In genomic region chr5:113487879-113488278, GRCm38 (mm10) we compare ENCODE assay signal across 23 mouse cellular contexts. TPM values are rescaled to one million over a fixed set of nuclear protein-coding genes. Genes with fewer than 3 reads are reported as not detected.
"Had no signal": no experiment of that assay in that cellular context is flagged by ENCODE, and none has a peak within 500 bp of the region (broad histone marks: within the 10 kb centered on the region; RNA-seq: fewer than 3 reads in every experiment).

No protein-coding gene starts in this region.

- H3K9ac ChIP-seq: limb, embryonic 13.5 days; liver, embryonic 12.5 days; liver, embryonic 15.5 days; lung, embryonic 15.5 days; midbrain, embryonic 13.5 days; neural tube, embryonic 13.5 days; stomach, embryonic 15.5 days had no signal

- H3K9me3 ChIP-seq: limb, embryonic 10.5 days; limb, embryonic 13.5 days; liver, embryonic 12.5 days; liver, embryonic 15.5 days; lung, embryonic 15.5 days; megakaryocyte, embryonic 14.5 days; midbrain, embryonic 10.5 days; midbrain, embryonic 13.5 days; neural tube, embryonic 13.5 days; stomach, embryonic 15.5 days had no signal

- H3K4me2 ChIP-seq: limb, embryonic 13.5 days; liver, embryonic 12.5 days; liver, embryonic 15.5 days; lung, embryonic 15.5 days; midbrain, embryonic 13.5 days; neural tube, embryonic 13.5 days; stomach, embryonic 15.5 days had no signal

- DNase-seq: kidney, postnatal 25 days; layer of hippocampus, adult 9-11 months; liver; retina, postnatal 1 day; right cerebral cortex, postnatal 25 days; spleen, adult 18-20 months; thymus, adult 2 months; thymus, postnatal 14 days; thymus, postnatal 4 days had no signal

- H3K36me3 ChIP-seq: limb, embryonic 10.5 days; limb, embryonic 13.5 days; liver, embryonic 12.5 days; liver, embryonic 15.5 days; lung, embryonic 15.5 days; midbrain, embryonic 10.5 days; midbrain, embryonic 13.5 days; neural tube, embryonic 13.5 days; stomach, embryonic 15.5 days had no signal

- H3K27ac ChIP-seq: kidney, postnatal 0 days; layer of hippocampus, adult 2 months; limb, embryonic 10.5 days; limb, embryonic 13.5 days; liver, embryonic 12.5 days; liver, embryonic 15.5 days; lung, embryonic 15.5 days; midbrain, embryonic 10.5 days; midbrain, embryonic 13.5 days; neural tube, embryonic 13.5 days; stomach, embryonic 15.5 days had no signal

- ATAC-seq: liver, embryonic 12.5 days; midbrain, embryonic 13.5 days; midbrain, embryonic 16.5 days had no signal

- H3K4me1 ChIP-seq: liver, embryonic 12.5 days; liver, embryonic 15.5 days; megakaryocyte, embryonic 14.5 days had no signal

- H3K4me3 ChIP-seq: layer of hippocampus, adult 2 months; limb, embryonic 10.5 days; limb, embryonic 13.5 days; liver, embryonic 12.5 days; liver, embryonic 15.5 days; lung, embryonic 15.5 days; megakaryocyte, embryonic 14.5 days; midbrain, embryonic 10.5 days; midbrain, embryonic 13.5 days; myocyte; neural tube, embryonic 13.5 days; stomach, embryonic 15.5 days had no signal

RNA-seq across cellular contexts. Expression of gene Wscd2, which starts 2.3 kb away (rescaled TPM):
- polyA plus RNA-seq: myocyte had no signal
